ENCODE assay signal across 9 mouse cellular contexts in the genomic region with DNA sequence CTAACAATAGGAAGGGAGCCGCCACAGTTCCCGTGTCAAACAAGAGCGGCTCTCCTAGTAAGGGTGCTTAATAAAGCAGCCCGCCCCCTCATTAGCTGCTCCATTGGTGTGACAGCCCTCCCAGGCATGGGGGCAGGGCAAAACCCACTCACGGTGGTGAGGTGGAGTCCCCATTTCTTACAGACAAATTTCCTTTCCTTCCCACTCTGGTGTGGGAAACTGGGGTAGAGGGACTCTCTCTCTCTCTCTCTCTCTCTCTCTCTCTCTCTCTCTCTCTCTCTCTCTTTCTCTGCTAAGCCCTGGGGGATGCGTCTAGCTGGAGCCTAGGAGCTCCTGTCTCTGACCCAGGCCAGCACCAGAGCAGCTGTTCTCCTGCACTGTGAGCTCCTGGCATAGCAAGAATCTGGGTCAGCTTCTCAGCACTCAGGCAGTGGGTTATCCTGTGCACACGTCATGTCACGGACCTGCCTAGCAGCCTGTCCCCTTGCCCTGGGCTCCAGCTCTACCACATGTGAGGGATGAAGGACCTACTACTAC.
DNase-seq lines count a peak whose midpoint lies in the region; ATAC-seq lines count a peak whose summit lies in the region.
"Had no signal": no experiment of that assay in that cellular context is flagged by ENCODE, and none has a peak within 500 bp of the region (broad histone marks: within the 10 kb centered on the region; RNA-seq: fewer than 3 reads in every experiment).

No protein-coding gene starts in this region.

- H3K4me3 ChIP-seq in heart, embryonic 13.5 days: no peak overlapping the region
- no peak overlapping the region for H3K4me3 ChIP-seq in embryonic facial prominence, embryonic 11.5 days (ENCODE audit: low read depth, low read length)
- peak overlapping the region; percentile 29 for H3K4me3 ChIP-seq in hindbrain, embryonic 10.5 days
- H3K4me3 ChIP-seq in midbrain, embryonic 16.5 days (ENCODE audit: low read depth, low read length): no peak overlapping the region

- peak overlapping the region; percentile 47; the same call in 1 of the 2 replicates for H3K9ac ChIP-seq in heart, embryonic 13.5 days
- H3K9ac ChIP-seq in embryonic facial prominence, embryonic 11.5 days (replicated peaks; ENCODE audit: low read length): no peak overlapping the region; the same call in 1 of the 2 replicates
- H3K9ac ChIP-seq in midbrain, embryonic 16.5 days (ENCODE audit: low read depth, low read length): no peak overlapping the region

- no peaks in the 10 kb centered on the region for H3K9me3 ChIP-seq in heart, embryonic 13.5 days
- no peaks in the 10 kb centered on the region for H3K9me3 ChIP-seq in embryonic facial prominence, embryonic 11.5 days (replicated peaks; ENCODE audit: control insufficient read depth, low read length)
- no peaks in the 10 kb centered on the region for H3K9me3 ChIP-seq in hindbrain, embryonic 10.5 days
- H3K9me3 ChIP-seq in midbrain, embryonic 16.5 days (replicated peaks; ENCODE audit: control insufficient read depth, low read length, poor library complexity, severe bottlenecking): no peaks in the 10 kb centered on the region

- no peak for ATAC-seq in heart, embryonic 13.5 days (ENCODE audit: extremely low read depth, insufficient number of reproducible peaks, low FRiP score, low TSS enrichment)
- peak; percentile 30; the same call in 1 of the 2 replicates for ATAC-seq in embryonic facial prominence, embryonic 11.5 days (replicated peaks; ENCODE audit: insufficient number of reproducible peaks, low FRiP score, low TSS enrichment, low read depth)
- ATAC-seq in midbrain, embryonic 16.5 days: peak; percentile 52
- no peak for ATAC-seq in granulocyte monocyte progenitor cell, adult 5-6 weeks (replicated peaks; ENCODE audit: poor library complexity, severe bottlenecking)

- peak overlapping the region; percentile 50 for H3K27ac ChIP-seq in heart, embryonic 13.5 days (replicated peaks)
- no peak overlapping the region for H3K27ac ChIP-seq in embryonic facial prominence, embryonic 11.5 days (replicated peaks; ENCODE audit: low read depth, low read length)
- H3K27ac ChIP-seq in hindbrain, embryonic 10.5 days: peak overlapping the region; percentile 84
- H3K27ac ChIP-seq in midbrain, embryonic 16.5 days (ENCODE audit: low read length): peak overlapping the region; percentile 53

- no peak overlapping the region for H3K4me2 ChIP-seq in heart, embryonic 13.5 days
- no peak overlapping the region for H3K4me2 ChIP-seq in embryonic facial prominence, embryonic 11.5 days (ENCODE audit: low read depth, low read length)
- no peak overlapping the region for H3K4me2 ChIP-seq in midbrain, embryonic 16.5 days (ENCODE audit: low read length)

- 38% methylated on average over 8 of the region's 8 CpGs for WGBS in heart, embryonic 13.5 days
- WGBS in embryonic facial prominence, embryonic 11.5 days: 22% methylated on average over 8 of the region's 8 CpGs
- 18% methylated on average over 8 of the region's 8 CpGs for WGBS in hindbrain, embryonic 10.5 days
- 9% methylated on average over 8 of the region's 8 CpGs for WGBS in midbrain, embryonic 16.5 days

- H3K4me1 ChIP-seq in heart, embryonic 13.5 days: peaks cover 70% of the 10 kb centered on the region
- peaks cover 17% of the 10 kb centered on the region for H3K4me1 ChIP-seq in embryonic facial prominence, embryonic 11.5 days (ENCODE audit: control insufficient read depth, insufficient read depth, low read length)
- peaks cover 81% of the 10 kb centered on the region for H3K4me1 ChIP-seq in hindbrain, embryonic 10.5 days (replicated peaks)
- peaks cover 18% of the 10 kb centered on the region for H3K4me1 ChIP-seq in midbrain, embryonic 16.5 days (ENCODE audit: control insufficient read depth, insufficient read depth, low read length)

- intact Hi-C loops in heart, postnatal 14 days (cut with DNase I): no loop called here

- no peaks in the 10 kb centered on the region for H3K27me3 ChIP-seq in heart, embryonic 13.5 days (replicated peaks)
- no peaks in the 10 kb centered on the region for H3K27me3 ChIP-seq in embryonic facial prominence, embryonic 11.5 days (ENCODE audit: control insufficient read depth, insufficient read depth, low read length)
- H3K27me3 ChIP-seq in hindbrain, embryonic 10.5 days (ENCODE audit: insufficient read depth, poor library complexity, severe bottlenecking): peaks cover 27% of the 10 kb centered on the region
- no peaks in the 10 kb centered on the region for H3K27me3 ChIP-seq in midbrain, embryonic 16.5 days (ENCODE audit: control insufficient read depth, insufficient read depth, low read depth, low read length)

- H3K36me3 ChIP-seq in heart, embryonic 13.5 days: peaks cover 13% of the 10 kb centered on the region
- H3K36me3 ChIP-seq in embryonic facial prominence, embryonic 11.5 days (replicated peaks; ENCODE audit: control insufficient read depth, insufficient read depth, low read depth, low read length): no peaks in the 10 kb centered on the region
- H3K36me3 ChIP-seq in hindbrain, embryonic 10.5 days: 0 out of 2 replicates have a peak, but pooled peaks cover 3% of the 10 kb centered on the region
- no peaks in the 10 kb centered on the region for H3K36me3 ChIP-seq in midbrain, embryonic 16.5 days (ENCODE audit: control insufficient read depth, insufficient read depth, low read length)

- DNase-seq in heart, postnatal 14 days: no peak
- no peak for DNase-seq in embryonic facial prominence, embryonic 11.5 days (ENCODE audit: low spot score)
- DNase-seq in hindbrain, embryonic 10.5 days (ENCODE audit: low spot score): no peak
- no peak for DNase-seq in adrenal gland, postnatal 14 days
- DNase-seq in urinary bladder, adult 18-20 months (ENCODE audit: low spot score in 2 of 2): no peak
- DNase-seq: layer of hippocampus, adult 9-11 months had no signal

Comparison
In these comparisons a context has a peak if more than half of its experiments do, and no peak if none do; other contexts are left out.
1. ATAC-seq: peak in embryonic facial prominence, embryonic 11.5 days (single experiment) and midbrain, embryonic 16.5 days (single experiment); none in heart, embryonic 13.5 days (single experiment) and granulocyte monocyte progenitor cell, adult 5-6 weeks (single experiment).